Mouse (Mus musculus) cerebellum, adult 2 months (tissue): ENCODE measurements around the gene Gm17359.

Experiments
- CTCF ChIP-seq: fragments of 200-500 bp; IDR thresholded peaks from 2 replicates; pipeline ENCODE4 v1.5.1; 2011; ENCODE audit warnings: low read depth, mild to moderate bottlenecking, control low read depth, low read length, moderate library complexity, borderline replicate concordance; ENCODE audit not compliant: insufficient read depth
- POLR2A ChIP-seq: fragments of 200-500 bp; IDR thresholded peaks from 2 replicates; pipeline ENCODE4 v1.6.1; 2011; ENCODE audit warnings: low read length, control low read depth, borderline replicate concordance; ENCODE audit not compliant: insufficient read depth

GRCm38 (mm10) chr3:79373930-79374329, 37.5 kb downstream of the Gm17359 start:
- no peak for TF ChIP-seq POLR2A
- no peak for TF ChIP-seq CTCF
